Mouse (Mus musculus): ENCODE measurements around the gene Lemd1.

- no peak for TF ChIP-seq POLR2A (IDR thresholded peaks at IDR 0.05; ENCODE audit: low read depth, low read length)
- no peak for TF ChIP-seq CTCF (IDR thresholded peaks at IDR 0.05; ENCODE audit: borderline replicate concordance, insufficient read depth, low read length)
Measured at GRCm38 (mm10) chr1:132281523-132282176, 90.4 kb downstream of the Lemd1 start.
